Mouse (Mus musculus): ENCODE results near the gene Asphd1.

DNA sequence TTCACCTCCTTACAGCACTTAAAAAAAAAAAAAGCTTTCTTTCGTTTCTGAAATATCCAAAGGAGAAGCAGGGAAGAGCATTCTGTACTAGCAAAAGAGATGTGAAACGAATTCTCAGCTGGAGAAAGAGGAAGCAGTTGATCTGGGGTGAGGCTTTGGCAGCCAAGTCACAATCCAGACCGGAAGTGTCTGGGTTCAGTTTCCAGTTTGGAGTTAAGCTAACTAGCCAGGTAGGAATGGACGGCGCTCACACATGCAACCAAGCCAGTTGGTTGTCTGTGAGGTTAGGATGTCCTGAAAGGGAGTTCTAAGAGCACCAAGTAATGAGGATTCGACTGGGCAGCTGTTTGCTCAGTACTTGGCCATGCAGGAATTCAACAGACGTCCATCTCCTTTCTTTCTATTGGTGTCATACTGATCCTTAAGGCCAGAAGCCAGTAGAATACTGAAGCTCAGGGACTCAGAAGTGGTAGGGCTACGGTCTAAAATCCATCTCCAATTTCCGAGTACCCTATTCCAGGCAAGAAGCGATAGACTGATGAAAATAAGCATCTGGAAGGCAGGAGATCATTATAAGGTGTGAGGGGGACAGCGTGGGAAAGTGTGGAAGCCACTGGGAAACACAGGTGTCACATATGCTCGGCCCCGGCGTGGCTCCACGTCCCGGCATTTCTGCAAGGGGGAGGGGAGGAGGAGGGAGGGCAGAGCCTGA lies 51.8 kb downstream of the Asphd1 start:
- TF ChIP-seq POLR2A (IDR thresholded peaks at IDR 0.05; ENCODE audit: low read depth, low read length) (no peak), CTCF (IDR thresholded peaks at IDR 0.05; ENCODE audit: extremely low read depth, insufficient read depth, insufficient read length, insufficient replicate concordance) (no peak)
